Mouse (Mus musculus): ENCODE data around the gene Sart3. TPM values are rescaled to one million over a fixed set of nuclear protein-coding genes. Genes with fewer than 3 reads are reported as not detected.

The Sart3 gene
- polyA plus RNA-seq, 2 experiments: 41.7 to 56.8 TPM

GRCm38 (mm10) chr5:113775585-113775984, 3.3 kb upstream of the Sart3 start:
- H3K4me1 ChIP-seq (ENCODE audit: control insufficient read depth, insufficient read depth, low read length): peaks cover 8% of the 10 kb centered on the region
- no peak for TF ChIP-seq POLR2A (IDR thresholded peaks at IDR 0.05; ENCODE audit: borderline replicate concordance, extremely low read depth, insufficient read depth, insufficient read length)
- DNase-seq (ENCODE audit: low spot score): no peak
- WGBS: 92% methylated on average over 10 of the region's 10 CpGs
- H3K36me3 ChIP-seq (ENCODE audit: control insufficient read depth, insufficient read depth, low read length): peaks cover 36% of the 10 kb centered on the region
- H3K9me3 ChIP-seq (ENCODE audit: control insufficient read depth, low read length): no peaks in the 10 kb centered on the region
- no peak for ATAC-seq (ENCODE audit: low FRiP score, low read depth)
- H3K4me3 ChIP-seq (replicated peaks; ENCODE audit: low read length): no peak overlapping the region
- H3K27me3 ChIP-seq (ENCODE audit: control insufficient read depth, insufficient read depth, low read length): no peaks in the 10 kb centered on the region
- H3K4me2 ChIP-seq (replicated peaks; ENCODE audit: low read depth, low read length, severe bottlenecking): no peak overlapping the region
- H3K9ac ChIP-seq (ENCODE audit: low read depth, low read length, severe bottlenecking): no peak overlapping the region
- no peak overlapping the region for H3K27ac ChIP-seq (replicated peaks; ENCODE audit: low read depth, low read length)

- ATAC-seq (ENCODE audit: low FRiP score, low read depth) (no peak), DNase-seq (ENCODE audit: low spot score) (peak; percentile 80)
- no peaks in the 10 kb centered on the region for H3K27me3 ChIP-seq (ENCODE audit: control insufficient read depth, insufficient read depth, low read length)
- peaks cover 42% of the 10 kb centered on the region for H3K36me3 ChIP-seq (ENCODE audit: control insufficient read depth, insufficient read depth, low read length)
- peaks cover 19% of the 10 kb centered on the region for H3K4me1 ChIP-seq (ENCODE audit: control insufficient read depth, insufficient read depth, low read length)
- peak overlapping the region; percentile 99 for H3K4me3 ChIP-seq (replicated peaks; ENCODE audit: low read length)
- H3K4me2 ChIP-seq (replicated peaks; ENCODE audit: low read depth, low read length, severe bottlenecking): peak overlapping the region; percentile 91
- no peak overlapping the region for H3K9ac ChIP-seq (ENCODE audit: low read depth, low read length, severe bottlenecking)
- H3K27ac ChIP-seq (replicated peaks; ENCODE audit: low read depth, low read length): no peak overlapping the region
- no peak for TF ChIP-seq POLR2A (IDR thresholded peaks at IDR 0.05; ENCODE audit: borderline replicate concordance, extremely low read depth, insufficient read depth, insufficient read length)
- under 1% methylated on average over 7 of the region's 7 CpGs for WGBS
- no peaks in the 10 kb centered on the region for H3K9me3 ChIP-seq (ENCODE audit: control insufficient read depth, low read length)
Measured at GRCm38 (mm10) chr5:113773664-113774063, 1.4 kb upstream of the Sart3 start.

DNA sequence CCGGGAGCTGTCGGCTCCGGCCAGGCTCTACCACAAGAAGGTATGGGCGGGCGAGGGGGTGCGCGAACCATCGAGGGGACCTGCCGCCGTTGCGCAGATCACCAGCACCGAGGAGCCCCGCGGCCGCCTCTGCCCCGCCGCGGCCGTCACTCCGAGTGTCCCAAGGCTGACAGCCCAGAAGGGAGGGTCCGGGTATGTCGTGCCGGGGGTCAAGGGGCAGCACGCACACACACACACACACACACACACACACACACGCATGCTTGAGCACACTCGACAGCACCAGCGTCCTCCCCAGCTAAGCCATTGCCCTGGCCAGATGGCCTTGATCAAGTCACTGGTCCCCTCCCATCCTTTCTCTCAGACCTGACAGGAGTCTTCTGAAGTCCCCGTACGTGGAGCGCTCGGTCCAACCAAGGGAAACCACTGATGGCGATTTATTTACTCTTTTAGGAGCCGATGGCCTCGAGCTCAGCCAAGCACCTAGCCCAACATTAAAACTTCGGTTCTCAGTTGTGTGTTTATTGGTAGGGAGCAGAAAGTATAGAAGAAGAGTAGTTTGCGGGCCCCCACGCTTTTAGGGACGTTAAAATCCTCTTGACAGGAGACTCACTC, 702 bp upstream of the Sart3 start:
- Histone ChIP-seq H3K9ac (ENCODE audit: low read depth, low read length, severe bottlenecking) (peak overlapping the region; percentile 87), H3K27me3 (ENCODE audit: control insufficient read depth, insufficient read depth, low read length) (no peaks in the 10 kb centered on the region), H3K4me2 (replicated peaks; ENCODE audit: low read depth, low read length, severe bottlenecking) (peak overlapping the region; percentile 91), H3K36me3 (ENCODE audit: control insufficient read depth, insufficient read depth, low read length) (peaks cover 44% of the 10 kb centered on the region), H3K9me3 (ENCODE audit: control insufficient read depth, low read length) (no peaks in the 10 kb centered on the region), H3K4me1 (ENCODE audit: control insufficient read depth, insufficient read depth, low read length) (peaks cover 19% of the 10 kb centered on the region), H3K27ac (replicated peaks; ENCODE audit: low read depth, low read length) (peak overlapping the region; percentile 33; the same call in 1 of the 2 replicates), H3K4me3 (replicated peaks; ENCODE audit: low read length) (peak overlapping the region; percentile 99)
- under 1% methylated on average over 24 of the region's 38 CpGs for WGBS
- ATAC-seq (ENCODE audit: low FRiP score, low read depth) (no peak), DNase-seq (ENCODE audit: low spot score) (no peak)
- no peak for TF ChIP-seq POLR2A (IDR thresholded peaks at IDR 0.05; ENCODE audit: borderline replicate concordance, extremely low read depth, insufficient read depth, insufficient read length)

GRCm38 (mm10) chr5:113771213-113772162, 822 bp downstream of the Sart3 start:
- H3K9me3 ChIP-seq (ENCODE audit: control insufficient read depth, low read length): no peaks in the 10 kb centered on the region
- peak; percentile 86; the same call in 1 of the 2 replicates for TF ChIP-seq POLR2A (IDR thresholded peaks at IDR 0.05; ENCODE audit: borderline replicate concordance, extremely low read depth, insufficient read depth, insufficient read length)
- peak overlapping the region; percentile 91 for H3K4me2 ChIP-seq (replicated peaks; ENCODE audit: low read depth, low read length, severe bottlenecking)
- H3K4me3 ChIP-seq (replicated peaks; ENCODE audit: low read length): peak overlapping the region; percentile 99
- H3K36me3 ChIP-seq (ENCODE audit: control insufficient read depth, insufficient read depth, low read length): peaks cover 47% of the 10 kb centered on the region
- no peaks in the 10 kb centered on the region for H3K27me3 ChIP-seq (ENCODE audit: control insufficient read depth, insufficient read depth, low read length)
- peak; percentile 91 for DNase-seq (ENCODE audit: low spot score)
- H3K9ac ChIP-seq (ENCODE audit: low read depth, low read length, severe bottlenecking): peak overlapping the region; percentile 87
- H3K4me1 ChIP-seq (ENCODE audit: control insufficient read depth, insufficient read depth, low read length): peaks cover 19% of the 10 kb centered on the region
- peak; percentile 84 for ATAC-seq (ENCODE audit: low FRiP score, low read depth)
- WGBS: under 1% methylated on average over 86 of the region's 97 CpGs
- peak overlapping the region; percentile 97 for H3K27ac ChIP-seq (replicated peaks; ENCODE audit: low read depth, low read length)

DNA sequence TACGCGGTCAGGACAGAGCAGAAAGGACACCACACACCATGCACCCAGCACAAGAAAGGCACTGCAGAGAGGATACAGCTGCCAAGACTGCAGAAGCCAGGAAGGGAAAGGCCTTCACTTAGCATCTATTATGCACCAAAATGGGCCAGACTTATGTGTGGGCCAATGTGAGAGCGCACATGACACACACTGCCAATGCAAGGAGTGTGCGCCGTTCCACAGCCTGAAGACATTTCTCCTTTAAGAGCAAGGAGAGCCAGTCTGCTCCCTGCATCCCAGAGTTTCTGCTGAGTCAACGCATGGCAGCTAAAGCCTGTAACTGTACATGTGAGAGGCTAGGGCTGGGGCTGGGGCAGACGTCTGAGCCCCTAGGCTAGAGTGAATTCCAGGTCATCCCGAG, 3.5 kb downstream of the Sart3 start:
- H3K27ac ChIP-seq (replicated peaks; ENCODE audit: low read depth, low read length): no peak overlapping the region
- H3K9ac ChIP-seq (ENCODE audit: low read depth, low read length, severe bottlenecking): no peak overlapping the region
- no peaks in the 10 kb centered on the region for H3K27me3 ChIP-seq (ENCODE audit: control insufficient read depth, insufficient read depth, low read length)
- no peak overlapping the region for H3K4me2 ChIP-seq (replicated peaks; ENCODE audit: low read depth, low read length, severe bottlenecking)
- no peak for ATAC-seq (ENCODE audit: low FRiP score, low read depth)
- no peak for DNase-seq (ENCODE audit: low spot score)
- TF ChIP-seq POLR2A (IDR thresholded peaks at IDR 0.05; ENCODE audit: borderline replicate concordance, extremely low read depth, insufficient read depth, insufficient read length): no peak
- no peak overlapping the region for H3K4me3 ChIP-seq (replicated peaks; ENCODE audit: low read length)
- no peaks in the 10 kb centered on the region for H3K9me3 ChIP-seq (ENCODE audit: control insufficient read depth, low read length)
- H3K4me1 ChIP-seq (ENCODE audit: control insufficient read depth, insufficient read depth, low read length): peaks cover 18% of the 10 kb centered on the region
- peaks cover 32% of the 10 kb centered on the region for H3K36me3 ChIP-seq (ENCODE audit: control insufficient read depth, insufficient read depth, low read length)
- 90% methylated on average over 8 of the region's 8 CpGs for WGBS

All from limb, embryonic 14.5 days (tissue).